8 mouse cellular contexts compared by ENCODE assay signal in genomic region chr9:66919382-66919971, GRCm38 (mm10). TPM values are rescaled to one million over a fixed set of nuclear protein-coding genes. Genes with fewer than 3 reads are reported as not detected.
DNase-seq lines count a peak whose midpoint lies in the region; ATAC-seq and TF ChIP-seq lines count a peak whose summit lies in the region.

Rab8b (minus strand) TSS chr9:66919687.

- H3K36me3 ChIP-seq in embryonic facial prominence, embryonic 13.5 days: no peaks in the 10 kb centered on the region
- no peaks in the 10 kb centered on the region for H3K36me3 ChIP-seq in kidney, adult 2 months (ENCODE audit: control insufficient read depth, insufficient read depth, low read length)
- H3K36me3 ChIP-seq in limb, embryonic 12.5 days: no peaks in the 10 kb centered on the region
- no peaks in the 10 kb centered on the region for H3K36me3 ChIP-seq in midbrain, embryonic 15.5 days (replicated peaks)
- no peaks in the 10 kb centered on the region for H3K36me3 ChIP-seq in spleen, adult 2 months (ENCODE audit: control insufficient read depth, insufficient read depth, low read length)

- H3K4me2 ChIP-seq in embryonic facial prominence, embryonic 13.5 days: peak within 1 kb of the TSS; percentile 91
- H3K4me2 ChIP-seq in limb, embryonic 12.5 days: peak within 1 kb of the TSS; percentile 84
- peak within 1 kb of the TSS; percentile 85 for H3K4me2 ChIP-seq in midbrain, embryonic 15.5 days

- no peaks in the 10 kb centered on the region for H3K9me3 ChIP-seq in embryonic facial prominence, embryonic 13.5 days
- no peaks in the 10 kb centered on the region for H3K9me3 ChIP-seq in limb, embryonic 12.5 days
- no peaks in the 10 kb centered on the region for H3K9me3 ChIP-seq in midbrain, embryonic 15.5 days

- peak; percentile 48 for TF ChIP-seq POLR2A in kidney, adult 2 months (IDR thresholded peaks at IDR 0.05; ENCODE audit: low read depth, low read length)
- peak; percentile 91 for TF ChIP-seq POLR2A in spleen, adult 2 months (IDR thresholded peaks at IDR 0.05; ENCODE audit: low read depth, low read length)

- H3K4me1 ChIP-seq in embryonic facial prominence, embryonic 13.5 days: peaks cover 30% of the 10 kb centered on the region
- H3K4me1 ChIP-seq in kidney, adult 2 months (ENCODE audit: control insufficient read depth, insufficient read depth, low read length): peaks cover 7% of the 10 kb centered on the region
- H3K4me1 ChIP-seq in limb, embryonic 12.5 days (replicated peaks): peaks cover 21% of the 10 kb centered on the region
- peaks cover 30% of the 10 kb centered on the region for H3K4me1 ChIP-seq in midbrain, embryonic 15.5 days
- H3K4me1 ChIP-seq in spleen, adult 2 months (ENCODE audit: control insufficient read depth, insufficient read depth, insufficient read length): peaks cover 17% of the 10 kb centered on the region; the same call in 1 of the 2 replicates

- TF ChIP-seq CTCF in kidney, adult 2 months (conservative IDR thresholded peaks at IDR 0.05; ENCODE audit: insufficient read depth, insufficient read length, low read depth, low read length): no peak
- no peak for TF ChIP-seq CTCF in spleen, adult 2 months (IDR thresholded peaks at IDR 0.05; ENCODE audit: extremely low read depth, insufficient read depth, insufficient read length, insufficient replicate concordance)

- H3K4me3 ChIP-seq in embryonic facial prominence, embryonic 13.5 days: peak within 1 kb of the TSS; percentile 91
- H3K4me3 ChIP-seq in kidney, adult 2 months (ENCODE audit: insufficient read depth, low read depth, low read length): peak within 1 kb of the TSS; percentile 78
- peak within 1 kb of the TSS; percentile 87 for H3K4me3 ChIP-seq in limb, embryonic 12.5 days (replicated peaks)
- peak within 1 kb of the TSS; percentile 90 for H3K4me3 ChIP-seq in midbrain, embryonic 15.5 days
- H3K4me3 ChIP-seq in spleen, adult 2 months (ENCODE audit: extremely low read depth, insufficient read depth, insufficient read length): peak within 1 kb of the TSS; percentile 92

- ATAC-seq in embryonic facial prominence, embryonic 13.5 days (ENCODE audit: insufficient number of reproducible peaks, insufficient read depth, low FRiP score, low TSS enrichment, low read depth): peak; percentile 98
- ATAC-seq in limb, embryonic 12.5 days (ENCODE audit: insufficient number of reproducible peaks, insufficient read depth, low FRiP score, low TSS enrichment, low read depth): peak; percentile 96
- ATAC-seq in midbrain, embryonic 15.5 days (replicated peaks): peak; percentile 99

- peak within 1 kb of the TSS; percentile 93 for H3K9ac ChIP-seq in embryonic facial prominence, embryonic 13.5 days
- H3K9ac ChIP-seq in limb, embryonic 12.5 days (replicated peaks): peak within 1 kb of the TSS; percentile 85
- peak within 1 kb of the TSS; percentile 92 for H3K9ac ChIP-seq in midbrain, embryonic 15.5 days

- no peaks in the 10 kb centered on the region for H3K27me3 ChIP-seq in embryonic facial prominence, embryonic 13.5 days
- no peaks in the 10 kb centered on the region for H3K27me3 ChIP-seq in kidney, adult 2 months (replicated peaks; ENCODE audit: control insufficient read depth, insufficient read depth, low read length)
- H3K27me3 ChIP-seq in limb, embryonic 12.5 days: no peaks in the 10 kb centered on the region
- no peaks in the 10 kb centered on the region for H3K27me3 ChIP-seq in midbrain, embryonic 15.5 days (replicated peaks)
- H3K27me3 ChIP-seq in spleen, adult 2 months (ENCODE audit: control insufficient read depth, insufficient read depth, low read length): no peaks in the 10 kb centered on the region

- 1% methylated on average over 49 of the region's 49 CpGs for WGBS in embryonic facial prominence, embryonic 13.5 days
- WGBS in kidney, adult 2 months: 2% methylated on average over 49 of the region's 49 CpGs
- WGBS in limb, embryonic 12.5 days: 1% methylated on average over 49 of the region's 49 CpGs
- WGBS in midbrain, embryonic 15.5 days: 0% methylated on average over 49 of the region's 49 CpGs
- WGBS in spleen, adult 2 months: 2% methylated on average over 42 of the region's 49 CpGs

- peak; percentile 94 for DNase-seq in 3134 (ENCODE audit: extremely low read depth, insufficient read length, low spot score)
- DNase-seq in adrenal gland, postnatal 36 days: peak; percentile 98 to 99
- DNase-seq in heart, adult 18-20 months: peak; percentile 97
- DNase-seq in kidney, adult 2 months: peak; percentile 98
- peak; percentile 85 to 97 for DNase-seq in spleen, adult 2 months (ENCODE audit: low read depth in 1 of 2, low spot score in 2 of 2)

- peak within 1 kb of the TSS; percentile 88 for H3K27ac ChIP-seq in embryonic facial prominence, embryonic 13.5 days
- peak within 1 kb of the TSS; percentile 77 for H3K27ac ChIP-seq in kidney, adult 2 months (ENCODE audit: insufficient read depth, low read depth, low read length)
- peak within 1 kb of the TSS; percentile 87 for H3K27ac ChIP-seq in limb, embryonic 12.5 days
- H3K27ac ChIP-seq in midbrain, embryonic 15.5 days: peak within 1 kb of the TSS; percentile 96
- peak within 1 kb of the TSS; percentile 93 for H3K27ac ChIP-seq in spleen, adult 2 months (ENCODE audit: insufficient read depth, low read length)

RNA-seq across cellular contexts. Expression of gene Rab8b, which starts in this region (rescaled TPM):
- total RNA-seq in adrenal gland, postnatal 36 days (2021): 10 to 100 TPM; 18.9 to 21.9 TPM
- 20.6 and 26.0 TPM in 2 replicates for polyA plus RNA-seq in embryonic facial prominence, embryonic 13.5 days (2015; fragmentation: Nextera tagmentation; extraction: Ambion mirVana)
- 10 to 100 TPM in 1 of 2 experiments, 1 to 10 TPM in 1; 8.8 to 10.4 TPM for total RNA-seq in heart, adult 18-20 months (2021)
- polyA plus RNA-seq in kidney, adult 2 months (2012; rRNA removed): 5.6 and 8.1 TPM in 2 replicates
- polyA plus RNA-seq in limb, embryonic 12.5 days (2016; fragmentation: Nextera tagmentation; extraction: Ambion mirVana): 16.9 and 17.8 TPM in 2 replicates
- polyA plus RNA-seq in midbrain, embryonic 15.5 days (2015; fragmentation: Nextera tagmentation; extraction: Ambion mirVana): 28.5 and 29.0 TPM in 2 replicates
- 12.5 and 13.2 TPM in 2 replicates for polyA plus RNA-seq in spleen, adult 2 months (2012; rRNA removed)

Comparison
In these comparisons a context has a peak if more than half of its experiments do, and no peak if none do; other contexts are left out.
1. Peak in every context shown above with its lines: DNase-seq, ATAC-seq, H3K4me3 ChIP-seq and H3K27ac ChIP-seq.